Mouse (Mus musculus): ENCODE measurements at regions not wholly inside any gene's neighbourhood (a gene's known extent, or its start where the extent isn't known, plus 50 kb on each side); places are given as distances from the start of the nearest gene placed in this dataset.

GRCm38 (mm10) chr3:31790342-31790970 lies 111.9 kb upstream of the Kcnmb2 start:
- TF ChIP-seq CTCF (IDR thresholded peaks at IDR 0.05; ENCODE audit: control insufficient read depth, insufficient read depth, insufficient read length) (peak; percentile 1), USF1 (IDR thresholded peaks at IDR 0.05; ENCODE audit: low read depth) (no peak), MYOG (IDR thresholded peaks at IDR 0.05; ENCODE audit: control insufficient read depth, extremely low read depth, insufficient read length) (no peak), CEBPB (IDR thresholded peaks at IDR 0.05; ENCODE audit: low read depth) (no peak)

All from C2C12 (cell line).